Mouse (Mus musculus) hindbrain, embryonic 16.5 days (tissue): ENCODE data around the gene Tubb2b. TPM values are rescaled to one million over a fixed set of nuclear protein-coding genes. Genes with fewer than 3 reads are reported as not detected.
A peak's percentile ranks its signal among the peaks of the same experiment; 100 is the strongest.

ENCODE experiments used
- ATAC-seq: fragments of 200-750 bp; cut with Nextera tagmentation; 2 replicates; pipeline ENCODE4 v1.8.0; 2017; ENCODE audit warnings: moderate TSS enrichment, moderate library complexity
- H3K27ac ChIP-seq: fragments of 300-500 bp; sonication (generic); 2 replicates; pipeline ENCODE4 v1.5.1; 2014; ENCODE audit warnings: low read depth, mild to moderate bottlenecking, control low read depth, low read length, moderate library complexity
- H3K27me3 ChIP-seq: fragments of 300-500 bp; sonication (generic); replicated peaks from 2 replicates; pipeline ENCODE4 v1.6.1; 2014; ENCODE audit warnings: low read length; ENCODE audit not compliant: control insufficient read depth, insufficient read depth
- H3K36me3 ChIP-seq: fragments of 300-500 bp; sonication (generic); 2 replicates; pipeline ENCODE4 v1.6.1; 2014; ENCODE audit warnings: mild to moderate bottlenecking, low read length, moderate library complexity, mixed read lengths; ENCODE audit not compliant: control insufficient read depth, insufficient read depth
- H3K4me1 ChIP-seq: fragments of 300-500 bp; sonication (generic); 2 replicates; pipeline ENCODE4 v1.6.1; 2014; ENCODE audit warnings: low read depth, low read length; ENCODE audit not compliant: control insufficient read depth, insufficient read depth
- H3K4me2 ChIP-seq: fragments of 300-500 bp; sonication (generic); 2 replicates; pipeline ENCODE4 v1.6.1; 2014; ENCODE audit warnings: mild to moderate bottlenecking, low read length, control low read depth, moderate library complexity
- H3K4me3 ChIP-seq: fragments of 300-500 bp; sonication (generic); 2 replicates; pipeline ENCODE4 v1.5.1; 2014; ENCODE audit warnings: mild to moderate bottlenecking, low read length, control low read depth, moderate library complexity
- H3K9ac ChIP-seq: fragments of 300-500 bp; sonication (generic); 2 replicates; pipeline ENCODE4 v1.6.1; 2014; ENCODE audit warnings: low read depth, mild to moderate bottlenecking, control low read depth, low read length, moderate library complexity
- H3K9me3 ChIP-seq: fragments of 300-500 bp; sonication (generic); 2 replicates; pipeline ENCODE4 v1.6.1; 2014; ENCODE audit warnings: mild to moderate bottlenecking, low read length, moderate library complexity; ENCODE audit not compliant: control insufficient read depth
- WGBS: fragments of 180-500 bp; shearing (Covaris S2); extraction: QIAGEN DNeasy Blood & Tissue Kit; methylation state at CpG from one replicate; pipeline ENCODE4 v1.1.7; 2014; 5-methylcytosine and 5-hydroxymethylcytosine counted together
- polyA plus RNA-seq: library from polyadenylated mRNA; unstranded; fragments of >200 nt; fragmentation: Nextera tagmentation; extraction: Ambion mirVana; gene quantifications from 2 replicates; pipeline ENCODE4 v1.2.1, GENCODE M21; 2015

The Tubb2b gene
- polyA plus RNA-seq, result 1,169 and 1,199 TPM in 2 replicates

DNA sequence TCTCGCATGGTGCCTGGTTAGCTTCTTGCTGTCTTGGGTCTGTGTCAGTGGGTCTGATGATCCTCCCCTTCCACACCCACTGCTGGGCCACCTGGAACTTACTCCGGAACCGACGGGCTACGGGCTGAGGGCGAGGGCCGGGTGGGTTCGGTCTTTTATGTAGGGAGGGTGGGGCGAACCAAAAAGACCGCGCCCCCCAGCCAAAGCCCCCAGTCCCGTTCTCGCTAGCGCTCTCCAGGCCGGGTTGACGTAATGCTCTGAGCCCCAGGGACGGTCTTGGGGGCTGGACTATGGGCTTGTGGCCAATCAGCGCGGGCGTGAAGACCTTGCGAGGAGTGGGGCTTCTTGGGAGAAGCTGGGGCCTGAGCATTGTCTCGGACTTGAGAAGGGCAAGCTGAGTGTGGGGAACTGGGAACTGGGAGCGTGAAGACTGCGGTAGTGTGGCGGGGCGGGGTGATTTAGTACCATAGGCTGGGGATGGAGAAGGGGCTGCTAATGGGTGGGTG, at the start of gene Tubb2b:
Gene Tubb2b (minus strand): TSS at position 241 of the 506 bp plus-strand sequence.
- 0% methylated on average over 26 of the region's 26 CpGs for WGBS
- peaks cover 20% of the 10 kb centered on the region for H3K4me1 ChIP-seq
- H3K27ac ChIP-seq, result peak within 1 kb of the TSS; percentile 99
- H3K36me3 ChIP-seq, result peaks cover 5% of the 10 kb centered on the region; the same call in 1 of the 2 replicates
- ATAC-seq, result peak; percentile 95
- H3K9ac ChIP-seq, result peak within 1 kb of the TSS; percentile 82
- no peaks in the 10 kb centered on the region for H3K27me3 ChIP-seq
- peak within 1 kb of the TSS; percentile 70 for H3K4me2 ChIP-seq
- peak within 1 kb of the TSS; percentile 70 for H3K4me3 ChIP-seq
- no peaks in the 10 kb centered on the region for H3K9me3 ChIP-seq

DNA sequence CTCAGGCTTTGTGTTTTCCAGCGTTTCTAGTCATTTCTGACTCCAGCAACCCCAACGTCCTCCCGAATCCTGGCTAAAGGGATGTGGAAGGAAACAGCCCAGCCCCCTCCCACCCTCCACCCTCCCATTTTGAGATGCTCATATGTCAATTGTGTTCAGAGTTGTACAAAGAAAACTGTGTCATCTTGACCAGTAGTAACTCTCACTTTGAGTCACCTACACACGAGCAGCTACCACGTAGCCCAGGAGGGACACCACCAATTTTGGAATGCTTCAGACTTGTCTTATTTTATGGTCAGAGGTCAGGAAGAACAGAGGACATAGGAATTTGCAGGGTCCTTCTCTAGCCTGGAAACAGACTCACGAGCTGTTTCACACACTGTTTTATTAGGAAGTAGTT, 43.8 kb upstream of the Tubb2b start:
- no peak for ATAC-seq
- no peaks in the 10 kb centered on the region for H3K4me1 ChIP-seq
- no peak overlapping the region for H3K9ac ChIP-seq
- 0 out of 2 replicates have a peak, but pooled peaks cover 5% of the 10 kb centered on the region for H3K36me3 ChIP-seq
- WGBS, result 93% methylated on average over 6 of the region's 6 CpGs
- H3K9me3 ChIP-seq, result no peaks in the 10 kb centered on the region
- no peaks in the 10 kb centered on the region for H3K27me3 ChIP-seq
- no peak overlapping the region for H3K4me2 ChIP-seq
- no peak overlapping the region for H3K4me3 ChIP-seq
- H3K27ac ChIP-seq, result no peak overlapping the region

DNA sequence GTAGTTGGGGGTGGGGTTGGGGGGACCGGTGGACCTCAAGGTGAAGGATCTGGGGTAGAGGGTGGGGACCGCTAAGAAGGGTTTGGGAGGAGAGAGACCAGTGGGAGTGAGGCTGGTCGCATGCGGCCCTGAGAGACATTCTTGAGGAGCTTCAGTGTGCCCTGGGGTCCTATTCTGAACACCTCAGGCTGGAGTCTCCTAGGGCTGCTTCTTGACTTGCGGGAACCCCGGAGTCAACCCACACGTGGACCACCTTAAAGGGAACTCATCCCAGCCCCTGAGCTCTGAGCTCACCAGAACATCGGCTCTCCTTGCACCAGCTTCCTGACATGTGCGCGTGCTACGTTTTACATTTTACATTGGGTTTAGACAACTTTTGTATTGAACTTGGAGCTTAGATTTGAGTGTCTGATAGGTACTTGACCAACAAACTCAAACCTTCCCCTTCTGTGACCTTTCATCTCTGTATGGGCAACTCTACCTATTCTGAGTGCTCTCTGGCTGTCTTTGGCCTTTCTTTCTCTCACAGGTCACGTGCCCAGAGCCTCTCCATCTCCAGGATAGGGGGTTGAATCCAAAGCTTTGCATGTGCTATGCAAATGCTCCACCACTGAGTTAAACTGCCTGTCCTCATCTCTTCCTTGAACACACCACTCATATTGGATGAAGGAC, 33.2 kb upstream of the Tubb2b start:
- H3K36me3 ChIP-seq, result peaks cover 4% of the 10 kb centered on the region
- 37% methylated on average over 12 of the region's 12 CpGs for WGBS
- ATAC-seq, result no peak; the same call in 1 of the 2 replicates

DNA sequence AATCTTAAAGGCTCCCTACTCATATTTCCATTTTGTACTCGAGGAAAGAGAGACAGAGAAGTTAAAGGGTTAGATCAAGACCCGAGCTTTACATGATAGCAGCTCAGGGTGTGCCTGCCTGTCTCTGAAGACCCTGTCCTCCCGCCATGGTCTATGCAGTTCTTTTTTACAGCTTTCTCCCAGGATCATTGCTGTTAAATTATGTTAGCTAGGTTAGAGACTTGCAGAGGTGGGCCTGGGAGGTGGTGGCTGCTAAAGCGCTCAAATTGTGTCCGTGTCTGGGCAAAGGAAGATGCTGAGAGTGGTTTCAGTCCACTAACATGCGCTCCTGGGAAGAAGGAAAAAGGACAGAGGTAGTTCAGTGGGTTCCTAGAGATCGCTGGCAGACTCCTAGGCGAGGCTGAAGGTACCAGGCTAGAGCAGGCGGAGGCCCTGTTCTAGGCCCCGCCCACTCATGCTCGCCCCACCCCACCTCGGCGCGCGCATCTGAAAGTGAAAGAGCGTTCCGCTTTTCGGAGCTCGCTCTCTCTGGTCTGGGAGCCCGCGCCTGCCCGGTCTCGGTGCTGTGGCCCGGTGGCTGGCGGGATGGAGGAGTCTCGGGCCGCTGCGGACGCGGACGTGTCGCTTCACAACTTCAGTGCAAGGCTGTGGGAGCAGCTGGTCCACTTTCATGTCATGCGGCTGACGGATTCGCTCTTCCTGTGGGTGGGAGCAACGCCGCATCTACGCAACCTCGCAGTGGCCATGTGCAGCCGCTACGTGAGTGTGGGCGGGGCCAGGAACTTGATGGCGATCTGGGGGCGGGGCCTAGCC, 32.4 kb upstream of the Tubb2b start, which contains the start of gene Psmg4:
Gene Psmg4 (plus strand): TSS at position 474 of the 813 bp plus-strand sequence.
- peak; percentile 97 for ATAC-seq

More for the DNA sequence above, 33.2 kb upstream of the Tubb2b start:
- Histone ChIP-seq H3K4me3 (peak overlapping the region; percentile 85), H3K4me1 (peaks cover 14% of the 10 kb centered on the region), H3K9ac (peak overlapping the region; percentile 78), H3K27me3 (no peaks in the 10 kb centered on the region), H3K9me3 (no peaks in the 10 kb centered on the region), H3K27ac (peak overlapping the region; percentile 92), H3K4me2 (peak overlapping the region; percentile 81)

DNA sequence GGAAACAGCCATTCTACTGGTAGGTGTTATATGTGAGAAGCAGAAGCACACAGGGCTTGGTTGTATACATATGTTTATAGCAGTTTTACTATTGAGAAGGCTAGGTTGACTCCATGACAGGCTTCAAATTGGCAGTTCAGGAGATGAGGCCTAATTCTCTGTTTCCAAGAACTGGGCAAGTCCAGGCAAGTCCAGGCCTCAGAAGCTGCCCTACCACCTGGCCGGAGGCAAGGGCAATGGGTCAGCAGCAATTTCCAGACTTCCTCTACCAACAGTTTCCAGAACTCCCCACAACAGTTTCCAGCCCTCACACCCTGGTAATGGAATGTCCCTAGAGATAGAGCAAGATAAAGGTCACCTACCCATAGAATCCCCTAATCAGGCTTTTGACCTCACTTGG, 29.7 kb upstream of the Tubb2b start:
- Histone ChIP-seq H3K4me1 (peaks cover 19% of the 10 kb centered on the region), H3K36me3 (no peaks in the 10 kb centered on the region), H3K27me3 (no peaks in the 10 kb centered on the region), H3K27ac (no peak overlapping the region), H3K9me3 (no peaks in the 10 kb centered on the region), H3K4me3 (no peak overlapping the region), H3K9ac (no peak overlapping the region), H3K4me2 (no peak overlapping the region)
- WGBS, result 93% methylated on average over 1 of the region's 1 CpGs
- no peak for ATAC-seq

More for the DNA sequence above, 32.4 kb upstream of the Tubb2b start, which contains the start of gene Psmg4:
- 3% methylated on average over 37 of the region's 44 CpGs for WGBS
- H3K4me3 ChIP-seq, result peak within 1 kb of the TSS; percentile 85
- peak within 1 kb of the TSS; percentile 78 for H3K9ac ChIP-seq
- H3K9me3 ChIP-seq, result no peaks in the 10 kb centered on the region
- H3K27ac ChIP-seq, result peak within 1 kb of the TSS; percentile 92
- H3K27me3 ChIP-seq, result no peaks in the 10 kb centered on the region
- H3K36me3 ChIP-seq, result peaks cover 4% of the 10 kb centered on the region
- H3K4me1 ChIP-seq, result peaks cover 14% of the 10 kb centered on the region
- peak within 1 kb of the TSS; percentile 81 for H3K4me2 ChIP-seq

DNA sequence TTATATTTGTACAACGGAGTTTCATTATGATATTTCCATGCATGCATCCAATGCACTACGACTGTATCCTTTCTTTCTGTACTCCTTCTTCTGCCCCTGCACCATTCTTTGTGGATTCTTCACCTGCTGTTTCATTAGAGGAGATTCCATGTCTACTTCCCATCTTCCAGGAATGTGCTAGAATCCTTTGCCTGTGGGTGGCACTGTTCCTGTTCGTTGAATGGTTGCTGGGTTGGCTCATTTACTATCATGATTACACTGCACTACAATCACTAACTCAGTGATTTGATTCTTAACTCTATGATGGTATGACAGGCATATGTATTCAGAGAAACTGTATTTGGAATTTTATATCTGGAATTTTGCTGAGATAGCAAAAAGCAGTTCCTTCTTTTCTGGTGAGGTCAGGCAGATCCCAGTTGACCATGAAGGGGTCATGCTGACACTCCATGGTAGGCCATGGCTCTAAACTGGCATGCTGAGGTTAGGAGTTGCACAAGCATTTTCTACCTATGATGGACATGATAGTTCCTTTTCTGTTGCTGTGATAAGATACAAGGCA, 27.4 kb upstream of the Tubb2b start:
- H3K36me3 ChIP-seq, result no peaks in the 10 kb centered on the region
- no peak overlapping the region for H3K9ac ChIP-seq
- peaks cover 20% of the 10 kb centered on the region for H3K4me1 ChIP-seq
- H3K27me3 ChIP-seq, result no peaks in the 10 kb centered on the region
- H3K27ac ChIP-seq, result no peak overlapping the region
- 92% methylated on average over 3 of the region's 3 CpGs for WGBS
- no peaks in the 10 kb centered on the region for H3K9me3 ChIP-seq
- H3K4me3 ChIP-seq, result no peak overlapping the region
- no peak overlapping the region for H3K4me2 ChIP-seq
- no peak for ATAC-seq

DNA sequence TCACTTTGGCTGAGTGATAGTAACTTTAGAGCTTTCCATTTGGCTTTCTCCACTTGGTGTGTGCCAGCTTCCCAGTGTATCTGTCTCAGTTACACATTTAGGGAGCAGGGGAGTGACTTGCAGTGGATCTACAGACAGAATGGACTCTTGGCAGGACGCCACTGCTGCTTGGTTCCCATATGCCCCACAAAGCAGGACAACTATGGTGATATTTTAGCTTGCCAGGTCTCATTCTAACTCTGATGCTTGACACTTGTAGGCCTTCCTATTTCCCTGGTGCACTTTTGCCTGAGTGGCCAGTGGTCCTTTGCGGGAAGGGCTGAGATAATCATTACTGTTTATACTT, 26.5 kb upstream of the Tubb2b start:
- ATAC-seq, result no peak
- H3K4me1 ChIP-seq, result peaks cover 12% of the 10 kb centered on the region; the same call in 1 of the 2 replicates
- peak overlapping the region; percentile 7; the same call in 1 of the 2 replicates for H3K4me2 ChIP-seq
- 0 out of 2 replicates have a peak overlapping the region, but pooled peaks have one; percentile 17 for H3K9ac ChIP-seq
- no peaks in the 10 kb centered on the region for H3K27me3 ChIP-seq
- no peaks in the 10 kb centered on the region for H3K9me3 ChIP-seq
- 45% methylated on average over 2 of the region's 2 CpGs for WGBS
- H3K36me3 ChIP-seq, result no peaks in the 10 kb centered on the region
- H3K27ac ChIP-seq, result peak overlapping the region; percentile 54; the same call in 1 of the 2 replicates
- H3K4me3 ChIP-seq, result no peak overlapping the region

DNA sequence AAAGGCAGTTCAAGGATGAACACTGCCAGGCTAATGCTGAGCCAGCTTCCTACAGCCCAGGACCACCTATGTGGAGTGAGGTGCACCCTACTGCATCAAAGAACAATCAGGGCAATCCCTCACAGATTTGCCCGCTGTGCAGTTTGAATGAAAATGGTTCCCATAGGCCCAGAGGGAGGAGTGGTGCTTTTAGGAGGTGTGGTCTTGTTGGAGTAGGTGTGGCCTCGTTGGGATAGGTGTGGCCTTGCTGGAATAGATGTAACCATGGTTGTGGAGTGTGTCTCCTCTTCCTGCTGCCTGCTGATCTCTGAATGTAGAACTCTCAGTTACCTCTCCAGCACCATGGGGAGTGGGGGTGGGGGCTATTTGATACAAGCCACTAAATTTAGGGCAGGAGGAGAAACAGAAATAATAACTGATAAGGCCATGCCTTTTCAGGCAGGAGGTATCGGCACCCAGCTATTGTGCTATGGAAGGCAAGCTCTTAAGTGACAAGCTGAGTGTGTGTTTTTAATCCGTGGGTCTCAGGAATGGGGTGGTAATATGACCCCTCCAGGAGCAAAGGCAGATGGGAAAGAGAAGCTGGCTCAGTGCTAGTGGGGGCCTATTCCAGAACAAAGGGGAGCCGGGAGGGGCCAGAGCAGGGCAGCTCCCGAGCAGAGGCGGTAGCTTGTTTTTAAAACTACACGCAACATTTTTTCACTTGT, 26.0 kb upstream of the Tubb2b start:
- Histone ChIP-seq H3K27me3 (no peaks in the 10 kb centered on the region), H3K4me3 (no peak overlapping the region), H3K36me3 (no peaks in the 10 kb centered on the region), H3K4me1 (peaks cover 12% of the 10 kb centered on the region; the same call in 1 of the 2 replicates), H3K9me3 (no peaks in the 10 kb centered on the region), H3K27ac (peak overlapping the region; percentile 54; the same call in 1 of the 2 replicates), H3K9ac (0 out of 2 replicates have a peak overlapping the region, but pooled peaks have one; percentile 17), H3K4me2 (peak overlapping the region; percentile 7; the same call in 1 of the 2 replicates)
- peak; percentile 18 for ATAC-seq
- 48% methylated on average over 8 of the region's 8 CpGs for WGBS
